Mouse (Mus musculus): ENCODE data around the gene Zc3h7a. TPM values are rescaled to one million over a fixed set of nuclear protein-coding genes. Genes with fewer than 3 reads are reported as not detected.

The Zc3h7a gene
- polyA plus RNA-seq (2015; fragmentation: Nextera tagmentation; extraction: Ambion mirVana) = 36.7 and 37.4 TPM in 2 replicates

DNA sequence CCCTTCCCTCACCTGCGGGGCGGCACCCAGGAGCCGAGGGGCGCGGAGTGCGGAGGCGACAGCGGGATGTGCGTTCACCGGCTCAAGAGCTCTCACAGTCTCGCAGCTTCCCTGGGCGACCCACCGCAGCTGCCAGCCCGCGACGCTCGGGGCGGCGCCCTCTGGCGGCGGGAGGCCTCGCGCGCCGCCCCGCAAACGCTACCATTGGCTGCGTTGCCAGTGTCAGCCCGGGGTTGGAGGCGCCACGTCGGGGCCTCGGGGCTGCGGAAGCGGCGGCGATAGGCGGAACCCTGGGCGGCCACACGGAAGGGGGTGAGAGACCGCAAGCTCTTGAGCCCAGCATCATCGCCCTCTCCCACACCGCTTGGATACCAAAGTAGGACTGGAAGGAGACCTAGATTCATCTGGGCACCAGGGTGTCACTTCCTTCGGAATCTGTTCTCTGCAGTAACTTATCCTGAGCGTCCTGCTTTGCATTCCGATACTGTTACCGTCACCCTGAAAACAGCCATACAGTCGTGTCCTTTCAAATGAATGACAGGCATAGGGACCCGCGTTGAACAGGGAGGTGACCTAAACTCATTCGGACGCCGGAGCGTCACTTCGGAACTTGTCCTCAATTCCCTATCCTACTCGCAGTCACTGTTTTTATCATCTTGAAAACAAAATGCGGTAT is at the start of gene Zc3h7a:
TSS of gene Zc3h7a (minus strand) at position 186 of the 676 bp plus-strand sequence.
- H3K27ac ChIP-seq (replicated peaks) = peak within 1 kb of the TSS; percentile 96
- peak within 1 kb of the TSS; percentile 99 for H3K4me3 ChIP-seq (ENCODE audit: low read depth, low read length)
- peak within 1 kb of the TSS; percentile 93 for H3K9ac ChIP-seq (ENCODE audit: low read length)
- H3K36me3 ChIP-seq (ENCODE audit: control insufficient read depth, insufficient read depth, low read length) = no peaks in the 10 kb centered on the region
- H3K27me3 ChIP-seq (ENCODE audit: control insufficient read depth, insufficient read depth, low read length) = no peaks in the 10 kb centered on the region
- DNase-seq (ENCODE audit: low spot score) (peak; percentile 95), ATAC-seq (ENCODE audit: low FRiP score, low TSS enrichment) (peak; percentile 97)
- no peaks in the 10 kb centered on the region for H3K9me3 ChIP-seq (ENCODE audit: control insufficient read depth, low read length)
- no peak for TF ChIP-seq EP300 (optimal IDR thresholded peaks at IDR 0.05)
- peak; percentile 77 for TF ChIP-seq CTCF (IDR thresholded peaks at IDR 0.05; ENCODE audit: low read depth)
- peak within 1 kb of the TSS; percentile 70 for H3K4me2 ChIP-seq (replicated peaks; ENCODE audit: low read depth)
- WGBS = under 1% methylated on average over 57 of the region's 57 CpGs
- H3K4me1 ChIP-seq (replicated peaks; ENCODE audit: control insufficient read depth, insufficient read depth) = no peaks in the 10 kb centered on the region

DNA sequence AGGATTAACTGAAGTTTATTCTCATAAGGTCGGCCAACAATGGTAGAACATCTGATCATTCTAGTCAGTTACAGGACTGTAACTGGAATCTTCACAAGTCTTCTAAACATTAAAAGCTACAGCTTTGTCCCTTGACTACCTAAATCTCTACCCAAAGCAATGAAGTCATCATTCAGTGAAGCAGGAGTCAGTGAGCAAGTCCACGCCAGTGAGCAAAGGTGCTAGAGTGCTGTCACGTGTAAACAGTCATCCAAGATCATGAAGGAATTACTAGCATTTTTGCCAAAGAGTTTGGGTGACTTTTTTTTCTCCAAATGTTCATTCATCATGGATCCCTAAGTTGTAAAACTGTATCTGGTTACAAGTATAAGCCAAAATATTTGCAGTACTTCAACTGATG is 41.6 kb upstream of the Zc3h7a start:
- no peak for DNase-seq (ENCODE audit: low spot score)
- 78% methylated on average over 3 of the region's 3 CpGs for WGBS
- ATAC-seq (ENCODE audit: low FRiP score, low TSS enrichment) = no peak
- no peak overlapping the region for H3K27ac ChIP-seq (replicated peaks)
- H3K9me3 ChIP-seq (ENCODE audit: control insufficient read depth, low read length) = no peaks in the 10 kb centered on the region
- no peaks in the 10 kb centered on the region for H3K27me3 ChIP-seq (ENCODE audit: control insufficient read depth, insufficient read depth, low read length)
- TF ChIP-seq EP300 (optimal IDR thresholded peaks at IDR 0.05) (no peak), CTCF (IDR thresholded peaks at IDR 0.05; ENCODE audit: low read depth) (no peak)
- no peak overlapping the region for H3K4me3 ChIP-seq (ENCODE audit: low read depth, low read length)
- H3K36me3 ChIP-seq (ENCODE audit: control insufficient read depth, insufficient read depth, low read length) = peaks cover 5% of the 10 kb centered on the region
- H3K9ac ChIP-seq (ENCODE audit: low read length) = no peak overlapping the region
- H3K4me1 ChIP-seq (replicated peaks; ENCODE audit: control insufficient read depth, insufficient read depth) = no peaks in the 10 kb centered on the region
- no peak overlapping the region for H3K4me2 ChIP-seq (replicated peaks; ENCODE audit: low read depth)

DNA sequence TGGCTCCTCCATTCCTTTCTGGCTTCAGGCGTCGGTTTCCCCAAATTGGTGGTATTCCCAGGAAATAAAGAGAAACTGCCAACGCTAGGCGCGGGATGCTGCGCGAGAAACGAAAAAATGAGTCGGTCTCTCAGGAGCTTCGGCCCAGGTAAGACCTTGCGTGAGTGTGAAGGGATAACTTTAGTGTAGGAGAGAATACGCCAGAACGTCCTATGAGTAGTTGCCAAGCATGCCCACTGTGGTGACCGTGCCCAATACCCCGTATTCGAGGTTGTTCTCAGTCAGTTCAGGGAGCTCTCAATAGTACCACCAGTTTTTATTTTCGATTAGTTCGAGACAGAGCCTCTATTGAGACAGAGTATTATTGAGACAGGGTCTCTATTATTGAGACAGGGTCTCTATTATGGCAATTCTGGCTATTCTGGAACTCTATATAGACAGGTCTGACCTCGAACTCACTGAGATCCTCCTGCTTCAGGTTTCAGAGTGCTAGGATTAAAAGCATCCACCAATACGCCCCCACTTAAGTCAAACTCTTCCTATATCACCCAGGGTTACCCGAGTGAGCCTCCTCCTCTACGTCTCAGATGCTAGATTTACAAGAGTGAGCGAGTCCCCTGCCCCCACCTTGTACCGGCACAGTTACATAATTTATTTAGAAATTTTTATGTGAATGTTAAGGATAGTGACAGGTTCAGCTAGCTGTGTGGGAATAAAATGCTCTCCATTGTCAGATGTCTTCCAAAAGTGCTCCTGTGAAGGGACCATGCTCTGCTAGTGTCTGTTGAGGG is 27.6 kb upstream of the Zc3h7a start:
- H3K4me1 ChIP-seq (replicated peaks; ENCODE audit: control insufficient read depth, insufficient read depth) = no peaks in the 10 kb centered on the region
- peak overlapping the region; percentile 92; the same call in 1 of the 2 replicates for H3K27ac ChIP-seq (replicated peaks)
- H3K9ac ChIP-seq (ENCODE audit: low read length) = peak overlapping the region; percentile 79
- peak overlapping the region; percentile 68 for H3K4me3 ChIP-seq (ENCODE audit: low read depth, low read length)
- H3K27me3 ChIP-seq (ENCODE audit: control insufficient read depth, insufficient read depth, low read length) = no peaks in the 10 kb centered on the region
- ATAC-seq (ENCODE audit: low FRiP score, low TSS enrichment) (peak; percentile 39; the same call in 1 of the 2 replicates), DNase-seq (ENCODE audit: low spot score) (no peak)
- H3K36me3 ChIP-seq (ENCODE audit: control insufficient read depth, insufficient read depth, low read length) = peaks cover 4% of the 10 kb centered on the region; the same call in 1 of the 2 replicates
- H3K9me3 ChIP-seq (ENCODE audit: control insufficient read depth, low read length) = no peaks in the 10 kb centered on the region
- TF ChIP-seq CTCF (IDR thresholded peaks at IDR 0.05; ENCODE audit: low read depth) = no peak
- TF ChIP-seq EP300 (optimal IDR thresholded peaks at IDR 0.05) = no peak
- 4% methylated on average over 24 of the region's 24 CpGs for WGBS
- H3K4me2 ChIP-seq (replicated peaks; ENCODE audit: low read depth) = peak overlapping the region; percentile 88

DNA sequence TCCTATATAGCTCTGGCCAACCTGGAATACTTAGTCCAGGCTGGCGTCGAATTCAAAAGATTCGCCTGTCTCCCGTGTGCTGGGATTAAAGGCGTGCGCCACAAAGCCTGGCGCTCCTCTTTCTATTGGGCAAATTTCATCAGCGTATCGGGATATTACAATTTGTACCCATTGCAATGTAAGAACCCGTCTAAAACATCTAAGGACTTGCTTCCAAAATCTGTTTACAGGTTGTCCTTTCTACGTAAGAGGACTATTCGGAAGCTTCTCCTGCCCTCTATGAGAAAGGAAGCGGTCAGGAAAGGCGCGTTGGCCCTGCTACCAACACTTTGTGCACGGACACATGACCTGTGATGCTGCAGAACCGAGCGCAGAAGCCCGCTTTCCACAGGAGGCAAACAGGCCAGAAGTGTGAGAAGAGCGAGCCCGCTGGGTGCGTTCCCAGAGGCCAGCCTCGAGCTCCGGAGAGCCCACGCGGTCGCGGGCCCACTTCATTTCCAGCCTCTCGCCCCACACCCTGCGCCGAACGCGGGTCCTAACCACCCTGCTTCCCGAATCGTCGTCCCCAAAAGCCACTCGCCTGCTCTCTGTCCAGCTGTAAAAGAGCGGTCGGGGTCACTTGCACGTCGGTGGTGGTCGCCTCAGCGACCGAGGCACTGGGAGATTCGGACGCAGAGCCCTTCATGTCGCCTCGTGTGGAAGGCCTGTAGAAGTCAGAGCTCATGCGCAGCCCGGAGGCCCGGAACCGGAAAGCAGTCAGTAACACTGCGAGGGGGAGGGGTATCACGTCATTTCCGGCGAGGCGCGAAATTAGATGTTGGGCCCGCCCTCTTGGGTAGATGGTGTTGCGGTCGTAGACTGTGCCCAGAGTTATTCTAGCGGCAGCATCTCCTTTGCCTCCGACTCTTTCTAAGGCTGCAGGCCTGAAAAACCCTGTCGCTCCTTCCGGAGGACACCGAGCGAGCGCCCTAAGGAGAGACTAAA is 26.7 kb upstream of the Zc3h7a start, which contains the start of gene Rsl1d1:
TSS of gene Rsl1d1 (minus strand) at position 761 of the 984 bp plus-strand sequence.
- Histone ChIP-seq H3K9me3 (ENCODE audit: control insufficient read depth, low read length) (no peaks in the 10 kb centered on the region), H3K36me3 (ENCODE audit: control insufficient read depth, insufficient read depth, low read length) (peaks cover 6% of the 10 kb centered on the region; the same call in 1 of the 2 replicates), H3K9ac (ENCODE audit: low read length) (peak within 1 kb of the TSS; percentile 79), H3K27ac (replicated peaks) (peak within 1 kb of the TSS; percentile 92), H3K4me3 (ENCODE audit: low read depth, low read length) (peak within 1 kb of the TSS; percentile 68), H3K4me1 (replicated peaks; ENCODE audit: control insufficient read depth, insufficient read depth) (no peaks in the 10 kb centered on the region), H3K27me3 (ENCODE audit: control insufficient read depth, insufficient read depth, low read length) (no peaks in the 10 kb centered on the region), H3K4me2 (replicated peaks; ENCODE audit: low read depth) (peak within 1 kb of the TSS; percentile 88)
- DNase-seq (ENCODE audit: low spot score) (peak; percentile 95), ATAC-seq (ENCODE audit: low FRiP score, low TSS enrichment) (peak; percentile 98)
- TF ChIP-seq EP300 (optimal IDR thresholded peaks at IDR 0.05) = no peak
- peak; percentile 9; the same call in 1 of the 2 replicates for TF ChIP-seq CTCF (IDR thresholded peaks at IDR 0.05; ENCODE audit: low read depth)
- WGBS = under 1% methylated on average over 68 of the region's 68 CpGs

DNA sequence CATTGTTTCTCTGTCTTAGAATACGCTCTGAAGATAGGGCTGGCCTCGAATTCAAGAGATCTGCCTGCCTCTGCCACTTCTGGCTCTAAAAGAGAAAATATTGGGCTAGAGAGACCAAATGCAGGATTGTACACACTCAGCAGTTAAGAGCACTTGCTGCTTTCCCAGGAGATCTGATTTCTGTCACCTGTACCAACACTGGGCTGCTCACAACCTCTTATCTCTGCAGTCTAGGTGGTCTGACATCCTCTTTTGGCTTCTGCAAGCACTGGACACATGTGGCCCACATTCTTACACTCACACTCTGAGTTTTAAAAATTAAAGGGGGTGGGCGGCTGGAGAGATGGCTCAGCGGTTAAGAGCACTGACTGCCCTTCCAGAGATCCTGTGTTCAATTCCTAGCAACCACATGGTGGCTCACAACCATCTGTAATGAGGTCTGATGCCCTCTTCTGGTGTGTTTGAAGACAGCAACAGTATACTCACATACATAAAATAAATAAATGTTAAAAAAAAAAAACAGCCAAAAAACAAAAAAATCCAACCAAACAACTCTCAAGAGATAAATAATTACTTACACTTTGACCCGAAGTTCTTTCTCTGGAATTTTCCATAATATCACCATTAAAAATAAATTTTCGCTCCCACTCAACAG is 25.7 kb upstream of the Zc3h7a start:
- 73% methylated on average over 6 of the region's 6 CpGs for WGBS
- no peak for TF ChIP-seq EP300 (optimal IDR thresholded peaks at IDR 0.05)
- peak; percentile 33; the same call in 1 of the 2 replicates for TF ChIP-seq CTCF (IDR thresholded peaks at IDR 0.05; ENCODE audit: low read depth)
- peak overlapping the region; percentile 68 for H3K4me3 ChIP-seq (ENCODE audit: low read depth, low read length)

More for the DNA sequence above, 25.7 kb upstream of the Zc3h7a start:
- peak overlapping the region; percentile 88 for H3K4me2 ChIP-seq (replicated peaks; ENCODE audit: low read depth)
- no peaks in the 10 kb centered on the region for H3K27me3 ChIP-seq (ENCODE audit: control insufficient read depth, insufficient read depth, low read length)
- H3K36me3 ChIP-seq (ENCODE audit: control insufficient read depth, insufficient read depth, low read length) = peaks cover 9% of the 10 kb centered on the region
- DNase-seq (ENCODE audit: low spot score) (no peak), ATAC-seq (ENCODE audit: low FRiP score, low TSS enrichment) (no peak)
- H3K27ac ChIP-seq (replicated peaks) = no peak overlapping the region
- H3K9me3 ChIP-seq (ENCODE audit: control insufficient read depth, low read length) = no peaks in the 10 kb centered on the region
- H3K9ac ChIP-seq (ENCODE audit: low read length) = no peak overlapping the region
- no peaks in the 10 kb centered on the region for H3K4me1 ChIP-seq (replicated peaks; ENCODE audit: control insufficient read depth, insufficient read depth)

Data from stomach, postnatal 0 days (tissue).